Mouse (Mus musculus) bone marrow macrophage, adult 2 months (primary cell): ENCODE measurements around the gene Dysf. TPM values are rescaled to one million over a fixed set of nuclear protein-coding genes. Genes with fewer than 3 reads are reported as not detected.

Experiments used
- H3K27ac ChIP-seq: 2 replicates; pipeline ENCODE4 v1.5.1; 2012; ENCODE audit warnings: low read depth, low read length; ENCODE audit not compliant: insufficient read depth
- H3K4me1 ChIP-seq: 2 replicates; pipeline ENCODE4 v1.6.1; 2012; ENCODE audit warnings: low read length; ENCODE audit not compliant: control insufficient read depth, insufficient read depth
- H3K4me3 ChIP-seq: 2 replicates; pipeline ENCODE4 v1.5.1; 2012; ENCODE audit warnings: mild to moderate bottlenecking, low read length, moderate library complexity; ENCODE audit not compliant: insufficient read depth
- CTCF ChIP-seq: IDR thresholded peaks from 2 replicates; pipeline ENCODE4 v1.5.1; 2012; ENCODE audit warnings: low read depth, mild to moderate bottlenecking, low read length, moderate library complexity
- POLR2A ChIP-seq: IDR thresholded peaks from 2 replicates; pipeline ENCODE4 v1.6.1; 2012; ENCODE audit warnings: mild to moderate bottlenecking, low read depth, low read length, borderline replicate concordance
- polyA plus RNA-seq: library from polyadenylated mRNA; stranded (reverse); fragments of >200 nt; gene quantifications from 2 replicates; pipeline ENCODE4 v1.2.4, GENCODE M21; 2012; ENCODE audit not compliant: missing spikeins, insufficient read depth, insufficient read length

Gene Dysf
- polyA plus RNA-seq, 1 experiment, result 0.11 TPM

DNA sequence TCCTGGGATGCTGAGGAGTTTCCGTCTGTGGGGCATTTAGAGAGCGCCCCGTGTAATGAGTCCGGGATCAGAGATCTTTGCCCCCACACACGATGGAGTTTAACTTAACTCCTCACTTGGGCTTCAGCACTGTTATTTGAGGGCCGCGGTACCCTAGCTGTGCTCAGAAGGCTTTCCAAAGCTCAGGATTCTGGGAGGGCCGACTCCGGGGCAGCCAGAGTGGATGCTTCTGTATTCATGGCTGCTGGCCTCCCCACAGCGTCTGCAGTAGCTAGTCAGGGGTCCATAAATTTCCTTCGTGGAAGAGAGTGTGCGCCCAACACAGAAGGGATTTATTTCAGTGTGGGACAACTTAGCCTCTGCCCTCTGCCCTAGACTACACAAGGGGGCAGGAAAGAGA is 97.7 kb downstream of the Dysf start:
- TF ChIP-seq CTCF (no peak), POLR2A (no peak)
- no peak overlapping the region for H3K4me3 ChIP-seq
- H3K4me1 ChIP-seq, result no peaks in the 10 kb centered on the region
- no peak overlapping the region for H3K27ac ChIP-seq

- H3K4me1 ChIP-seq, result no peaks in the 10 kb centered on the region
- no peak overlapping the region for H3K4me3 ChIP-seq
- TF ChIP-seq POLR2A, result no peak
- TF ChIP-seq CTCF, result no peak
- H3K27ac ChIP-seq, result no peak overlapping the region
Observed at GRCm38 (mm10) chr6:84110377-84110776, 102.0 kb downstream of the Dysf start.

DNA sequence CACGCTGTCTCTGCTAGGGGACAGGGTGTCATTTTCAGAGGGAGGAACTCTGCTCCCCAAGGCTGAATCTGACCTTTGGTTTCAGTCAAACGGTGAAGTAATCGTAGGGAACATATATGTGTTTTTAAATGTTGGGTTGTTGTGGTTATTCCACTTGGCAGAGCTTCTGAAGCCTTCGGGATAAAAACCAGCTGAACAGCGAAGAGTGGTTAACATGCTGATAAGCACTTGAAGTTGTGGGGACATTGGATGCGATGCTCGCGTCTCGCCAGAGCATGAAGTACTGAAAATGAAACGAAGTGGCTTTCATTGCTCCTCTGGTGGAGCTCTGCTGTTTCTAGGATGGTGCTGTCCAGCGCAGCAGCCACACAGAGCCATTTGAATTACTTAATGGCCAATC is 102.7 kb downstream of the Dysf start:
- H3K27ac ChIP-seq, result no peak overlapping the region
- H3K4me3 ChIP-seq, result no peak overlapping the region
- no peaks in the 10 kb centered on the region for H3K4me1 ChIP-seq
- TF ChIP-seq POLR2A (no peak), CTCF (no peak)

DNA sequence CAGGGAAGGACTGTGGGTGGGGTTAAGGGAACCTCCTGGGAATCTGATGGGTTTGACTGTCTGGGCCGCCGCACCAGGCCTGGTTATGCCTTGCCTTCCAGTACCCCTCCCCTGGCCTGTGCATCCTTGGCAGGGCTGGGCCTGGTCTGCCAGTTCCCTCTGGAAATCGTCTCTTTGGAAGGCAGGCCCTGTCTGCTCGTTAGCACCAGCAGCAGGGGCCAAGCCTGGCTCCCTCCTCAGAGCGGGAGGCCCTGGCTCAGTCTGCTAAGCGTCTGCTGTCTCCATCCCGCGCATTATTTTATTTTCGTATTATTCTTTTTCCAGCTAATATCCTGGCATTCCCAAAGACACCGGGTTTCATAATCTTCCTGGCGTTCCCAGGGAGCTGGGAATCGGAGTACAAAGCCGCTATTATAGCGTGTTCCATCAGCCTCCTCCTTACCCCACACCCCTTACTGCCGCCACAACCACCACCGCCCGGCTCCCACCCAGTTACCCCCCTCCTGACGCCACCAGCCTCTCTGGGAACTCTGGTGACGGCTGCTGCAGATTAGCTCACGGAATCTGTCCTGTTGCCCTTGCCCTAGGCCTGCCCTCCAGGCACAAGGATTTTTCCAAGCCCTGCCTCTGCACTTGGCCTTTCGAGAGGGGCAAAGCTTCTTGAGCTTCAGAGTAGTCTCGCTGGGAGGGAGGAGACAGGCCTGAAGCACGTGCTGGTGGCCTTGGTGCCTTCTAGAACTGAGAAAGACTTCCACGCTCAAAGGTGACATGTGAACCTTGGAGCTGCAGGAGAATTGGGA is 111.5 kb downstream of the Dysf start:
- no peak for TF ChIP-seq POLR2A
- TF ChIP-seq CTCF, result no peak
- H3K4me1 ChIP-seq, result no peaks in the 10 kb centered on the region
- H3K27ac ChIP-seq, result no peak overlapping the region
- no peak overlapping the region for H3K4me3 ChIP-seq

- TF ChIP-seq CTCF (no peak), POLR2A (no peak)
- no peak overlapping the region for H3K27ac ChIP-seq
- H3K4me3 ChIP-seq, result no peak overlapping the region
- H3K4me1 ChIP-seq, result no peaks in the 10 kb centered on the region
Observed at GRCm38 (mm10) chr6:84124609-84125008, 116.2 kb downstream of the Dysf start.

- Histone ChIP-seq H3K4me1 (no peaks in the 10 kb centered on the region), H3K27ac (no peak overlapping the region), H3K4me3 (no peak overlapping the region)
- TF ChIP-seq CTCF, result no peak
- no peak for TF ChIP-seq POLR2A
Observed at GRCm38 (mm10) chr6:84125101-84125500, 116.7 kb downstream of the Dysf start.

DNA sequence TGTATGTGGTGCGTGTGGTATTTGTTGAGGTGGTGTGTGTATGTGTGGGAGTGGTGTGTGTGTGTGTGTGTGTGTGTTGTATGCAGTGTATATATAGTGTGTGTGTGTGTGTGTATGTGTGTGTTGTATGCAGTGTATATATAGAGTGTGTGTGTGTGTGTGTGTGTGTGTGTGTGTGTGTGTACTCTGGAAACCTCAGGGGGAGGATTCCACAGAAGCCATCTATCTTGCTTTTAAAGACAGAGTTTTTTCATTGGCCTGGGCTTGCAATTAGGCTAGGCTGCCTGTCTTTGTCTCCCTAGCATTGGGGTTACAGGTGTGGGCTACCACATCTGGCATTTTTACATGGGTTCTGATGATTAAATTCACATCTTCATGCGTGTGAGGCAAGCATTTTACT is 119.8 kb downstream of the Dysf start:
- Histone ChIP-seq H3K27ac (no peak overlapping the region), H3K4me3 (no peak overlapping the region), H3K4me1 (no peaks in the 10 kb centered on the region)
- TF ChIP-seq POLR2A (no peak), CTCF (no peak)

DNA sequence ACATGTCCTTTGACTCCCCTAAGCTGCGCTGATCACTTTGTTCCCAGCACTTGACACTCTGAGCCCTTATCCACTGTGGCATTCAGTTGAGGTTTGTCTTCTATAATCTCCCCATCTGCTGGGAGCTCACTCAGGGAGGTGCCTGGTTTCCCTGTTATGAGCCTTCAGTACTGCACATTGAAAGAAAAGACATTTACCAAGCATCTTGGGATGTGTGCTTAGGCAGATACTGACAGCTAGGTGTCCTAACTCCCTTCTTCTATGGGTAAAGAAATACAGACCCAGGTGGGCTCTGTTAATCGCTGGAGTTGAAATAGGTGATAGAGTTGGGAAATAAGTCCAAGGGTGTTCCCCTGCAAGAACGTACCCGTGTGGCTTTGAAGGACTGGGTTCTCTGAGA is 122.5 kb downstream of the Dysf start:
- Histone ChIP-seq H3K4me1 (no peaks in the 10 kb centered on the region), H3K27ac (no peak overlapping the region), H3K4me3 (no peak overlapping the region)
- TF ChIP-seq POLR2A (no peak), CTCF (no peak)

GRCm38 (mm10) chr6:84131539-84131938 is 123.1 kb downstream of the Dysf start:
- no peaks in the 10 kb centered on the region for H3K4me1 ChIP-seq
- H3K27ac ChIP-seq, result no peak overlapping the region
- TF ChIP-seq POLR2A, result no peak
- no peak for TF ChIP-seq CTCF
- H3K4me3 ChIP-seq, result no peak overlapping the region

- Histone ChIP-seq H3K27ac (no peak overlapping the region), H3K4me3 (no peak overlapping the region), H3K4me1 (no peaks in the 10 kb centered on the region)
- TF ChIP-seq POLR2A, result no peak
- no peak for TF ChIP-seq CTCF
Observed at GRCm38 (mm10) chr6:84133053-84133452, 124.7 kb downstream of the Dysf start.
